Mouse (Mus musculus) mature B cell (primary cell): ENCODE results near the gene Rtn1.

Source experiments
- in situ Hi-C: fragments of 300-500 bp; cut with MboI; formaldehyde crosslinking; loops from 2 replicates; pipeline ENCODE4 v1.14.3; 2019

Gene Rtn1

DNA sequence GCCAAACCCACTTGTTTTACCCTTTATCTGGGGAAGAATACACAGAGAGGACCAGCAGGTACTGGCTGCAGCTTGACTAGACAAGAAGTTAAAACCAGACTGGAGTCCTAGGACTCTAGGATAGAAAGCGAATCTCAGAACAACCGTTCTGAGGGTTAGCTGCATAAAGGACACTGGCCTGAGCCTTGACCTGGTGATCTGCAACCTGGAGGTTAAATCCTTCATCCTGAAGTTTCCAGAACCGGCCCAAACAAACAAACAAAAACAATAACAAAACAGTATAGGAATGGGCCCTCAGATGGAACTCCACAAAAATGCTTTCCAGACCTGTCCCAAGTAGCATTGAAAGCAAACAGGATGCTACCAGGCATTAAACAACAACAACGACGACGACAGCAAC, at the start of gene Rtn1:
Rtn1 (minus strand) TSS at position 101 of the 400 bp plus-strand sequence.
- in situ Hi-C loops: no loop called here

DNA sequence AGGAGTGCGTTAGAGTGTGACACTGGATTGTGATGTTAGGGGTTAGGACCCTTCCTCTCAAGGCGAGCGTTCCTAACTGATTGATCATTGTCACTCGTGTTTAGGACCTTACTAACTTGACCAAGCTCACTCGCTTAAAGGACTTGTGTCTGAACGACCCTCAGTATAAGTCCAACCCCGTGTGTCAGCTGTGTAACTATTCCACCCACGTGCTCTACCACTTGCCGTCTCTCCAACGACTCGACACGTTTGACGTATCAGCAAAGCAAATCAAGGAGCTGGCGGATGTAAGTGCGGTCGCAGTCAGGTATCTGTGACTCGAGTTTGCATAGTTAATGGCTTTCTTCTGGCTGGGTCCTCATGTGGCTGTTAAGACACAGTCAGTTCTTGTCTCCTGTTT, 45.1 kb upstream of the Rtn1 start:
- in situ Hi-C loops: no loop called here

DNA sequence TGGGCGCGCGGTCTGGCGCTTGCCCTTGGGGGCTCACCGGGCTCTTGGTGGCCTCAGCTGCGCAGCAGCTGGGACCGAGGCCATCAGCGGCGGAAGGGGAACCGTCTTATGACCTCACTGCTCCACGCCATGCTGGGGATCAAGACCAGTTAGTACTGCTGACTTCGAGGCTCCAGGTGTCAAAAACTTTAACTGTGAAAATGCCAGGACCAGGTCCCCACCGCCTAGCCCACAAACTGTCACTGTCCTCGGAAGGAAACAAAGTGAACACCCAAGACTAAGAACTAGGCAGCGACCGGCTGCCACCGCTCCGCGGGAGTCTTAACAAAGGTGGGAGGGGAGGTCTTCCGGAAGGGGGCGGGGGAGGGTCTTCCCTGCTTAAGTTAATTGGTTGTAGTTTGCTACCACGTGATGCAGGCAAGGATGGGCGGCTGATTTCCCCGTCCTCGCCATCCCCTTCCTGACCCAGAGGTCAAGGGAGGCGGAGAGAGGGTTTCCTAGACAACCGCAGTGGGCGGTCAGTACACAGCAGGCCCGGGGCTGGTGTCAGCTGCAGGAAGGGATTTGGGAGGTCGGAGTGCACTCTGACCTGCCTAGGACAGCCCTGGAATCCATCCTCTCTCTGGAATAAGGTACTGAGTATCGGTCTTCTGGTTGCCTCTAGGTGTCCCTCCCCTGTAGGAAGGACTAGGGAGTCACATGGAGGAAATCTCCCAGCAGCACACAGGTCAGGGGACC, 33.2 kb upstream of the Rtn1 start, which contains the start of gene Lrrc9:
Lrrc9 (plus strand) TSS at position 28 of the 738 bp plus-strand sequence.
- in situ Hi-C loops: no loop called here

GRCm38 (mm10) chr12:72438961-72439480, 30.2 kb upstream of the Rtn1 start:
- in situ Hi-C loops: no loop called here

- in situ Hi-C loops: no loop called here
These were observed 29.0 kb upstream of the Rtn1 start for GRCm38 (mm10) chr12:72437676-72438341.

DNA sequence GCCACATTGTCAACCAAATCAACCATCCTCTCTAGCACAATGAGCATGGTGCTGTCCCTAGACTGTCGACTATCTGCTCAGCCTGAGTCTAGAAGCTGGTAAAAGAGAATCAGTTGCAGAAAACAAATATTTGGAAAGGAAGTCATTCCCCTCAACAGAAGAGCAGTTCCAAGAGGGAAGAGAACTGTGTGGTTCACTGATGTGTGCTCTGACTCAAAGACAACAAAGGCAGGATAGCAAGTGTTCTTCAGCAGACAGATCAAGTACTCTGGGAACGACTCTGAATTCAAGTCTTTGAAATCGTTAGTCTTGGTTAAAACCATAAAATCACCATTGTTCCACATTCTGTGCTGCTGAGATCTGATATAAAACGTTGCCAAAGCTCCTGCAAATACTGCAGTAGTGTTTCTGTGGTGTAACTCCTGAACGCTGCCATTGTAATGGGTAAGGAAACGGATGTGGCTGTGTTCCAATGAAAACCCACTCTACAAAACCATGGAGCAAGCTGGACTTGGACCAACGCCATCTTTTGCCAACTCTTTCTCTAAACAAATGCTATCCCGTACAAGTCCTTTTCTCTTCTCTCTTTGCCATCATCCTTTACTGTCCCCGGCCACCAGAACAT, 24.5 kb upstream of the Rtn1 start:
- in situ Hi-C loops: no loop called here

- in situ Hi-C loops: no loop called here
These were observed 23.4 kb upstream of the Rtn1 start for GRCm38 (mm10) chr12:72432209-72432608.

DNA sequence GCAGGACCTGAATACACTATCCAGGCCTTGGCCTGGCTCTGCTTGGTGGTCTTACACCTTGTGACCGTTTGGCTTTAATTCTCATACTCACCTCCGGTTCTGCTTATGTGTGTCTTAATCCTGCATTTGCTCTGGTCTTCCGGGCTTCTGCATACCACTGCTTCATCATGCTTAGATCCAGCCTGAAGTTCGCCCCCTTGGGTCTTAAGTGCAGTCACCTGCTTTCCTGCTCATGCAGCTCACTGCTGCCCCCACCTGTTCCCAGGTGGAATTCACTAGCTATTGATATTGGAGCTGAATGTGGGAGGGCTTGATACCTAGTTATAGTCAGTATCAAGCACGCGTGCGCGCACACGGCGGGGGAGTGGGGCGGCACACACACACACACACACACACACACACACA, 18.9 kb upstream of the Rtn1 start:
- in situ Hi-C loops: no loop called here

- in situ Hi-C loops: no loop called here
These were observed 13.8 kb upstream of the Rtn1 start for GRCm38 (mm10) chr12:72422681-72423080.

- in situ Hi-C loops: loop anchor here (10.0 kb wide), 1 partner anchor 313 kb away; no protein-coding TSS in a partner anchor
These were observed 8.9 kb upstream of the Rtn1 start for GRCm38 (mm10) chr12:72417762-72418161.

GRCm38 (mm10) chr12:72408111-72408891, 553 bp downstream of the Rtn1 start:
- in situ Hi-C loops: no loop called here

DNA sequence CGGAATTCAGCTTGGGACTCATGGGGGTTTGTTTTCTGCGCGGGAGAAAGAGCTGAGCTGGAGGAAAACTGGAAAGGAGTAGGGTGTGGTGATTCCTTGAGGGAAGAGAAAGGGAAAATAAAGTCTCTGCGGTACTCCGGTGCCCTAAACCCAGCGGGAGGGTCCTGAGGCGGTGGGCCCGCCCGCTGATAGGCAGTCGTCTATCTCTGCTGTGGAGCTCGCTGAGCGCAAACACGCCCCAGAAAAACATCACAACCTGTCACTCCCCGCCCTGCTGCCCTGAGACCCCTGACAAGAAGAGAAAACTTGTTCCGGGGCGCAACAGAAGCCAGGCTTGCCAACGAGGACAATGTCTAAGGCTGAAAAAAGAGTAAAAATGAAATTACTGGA, 1.1 kb downstream of the Rtn1 start:
- in situ Hi-C loops: no loop called here

GRCm38 (mm10) chr12:72407146-72407545, 1.7 kb downstream of the Rtn1 start:
- in situ Hi-C loops: no loop called here

- in situ Hi-C loops: no loop called here
These were observed 3.8 kb downstream of the Rtn1 start for GRCm38 (mm10) chr12:72405031-72405430.

DNA sequence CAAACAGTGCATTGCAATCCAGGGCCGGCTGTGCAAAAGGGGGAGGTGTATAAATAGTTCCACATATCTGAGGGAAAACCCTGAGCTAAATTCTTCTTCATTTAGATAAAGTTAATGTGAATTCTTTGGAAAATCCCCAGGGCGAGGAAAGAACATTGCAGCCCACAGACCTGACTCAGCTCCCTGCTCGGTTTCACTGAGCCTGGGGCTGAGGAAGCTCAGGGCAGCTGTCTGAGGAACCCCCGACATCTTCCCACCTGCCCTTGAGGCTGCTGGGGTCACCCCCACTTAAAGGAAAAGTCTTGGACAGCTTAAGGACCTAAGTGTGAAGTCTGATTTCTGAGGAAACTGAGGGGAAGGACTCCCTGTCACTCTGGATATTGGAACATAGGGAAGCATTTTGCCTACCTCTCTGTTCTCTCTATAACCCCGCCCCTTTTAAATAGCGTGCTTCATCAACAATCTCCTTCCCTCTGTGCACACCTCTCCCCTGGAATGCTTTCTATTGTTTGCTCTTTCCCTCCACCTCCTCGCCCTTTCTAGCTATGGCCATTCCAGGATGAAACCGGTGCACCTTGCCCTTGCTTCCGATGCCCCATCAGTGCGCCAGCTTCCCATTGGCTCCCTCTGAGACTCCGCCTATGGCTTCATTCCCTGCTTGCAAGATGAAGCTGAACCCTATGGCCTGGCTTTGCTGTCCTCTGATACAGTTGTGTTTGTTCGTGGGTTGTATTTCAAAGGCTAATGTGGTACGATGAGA, 15.6 kb downstream of the Rtn1 start:
- in situ Hi-C loops: no loop called here

GRCm38 (mm10) chr12:72390346-72390745, 18.5 kb downstream of the Rtn1 start:
- in situ Hi-C loops: no loop called here

- in situ Hi-C loops: no loop called here
These were observed 19.3 kb downstream of the Rtn1 start for GRCm38 (mm10) chr12:72389377-72390103.

GRCm38 (mm10) chr12:72388835-72389234, 20.0 kb downstream of the Rtn1 start:
- in situ Hi-C loops: no loop called here

DNA sequence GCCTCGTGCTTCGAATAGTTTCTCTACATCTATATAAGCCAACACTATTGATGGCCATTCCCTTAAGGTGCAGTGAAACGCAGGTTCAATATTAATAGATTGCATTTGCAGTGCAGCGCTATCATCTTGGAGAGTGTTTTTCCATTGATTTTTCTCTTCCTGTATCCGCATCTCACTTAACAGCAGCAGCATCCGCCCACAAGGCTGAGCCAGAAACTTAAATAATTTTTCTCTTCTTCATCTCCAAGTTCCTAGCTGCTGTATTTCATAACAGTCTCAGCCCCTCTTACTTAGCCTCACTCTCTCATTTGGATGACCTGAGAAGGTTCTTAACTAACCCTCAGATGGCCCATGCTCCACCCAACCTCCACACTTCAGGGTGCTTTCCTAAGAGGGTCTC, 20.7 kb downstream of the Rtn1 start:
- in situ Hi-C loops: no loop called here

GRCm38 (mm10) chr12:72376309-72376708, 32.5 kb downstream of the Rtn1 start:
- in situ Hi-C loops: no loop called here
